Mouse (Mus musculus): ENCODE measurements around the gene Wdr1.

GRCm38 (mm10) chr5:38509568-38509967 is 53.5 kb downstream of the Wdr1 start:
- TF ChIP-seq POLR2A (IDR thresholded peaks at IDR 0.05; ENCODE audit: borderline replicate concordance, insufficient read depth, low read length), result no peak
- TF ChIP-seq CTCF (IDR thresholded peaks at IDR 0.05; ENCODE audit: borderline replicate concordance, insufficient read depth, low read depth, low read length), result no peak

Data from cerebellum, adult 2 months (tissue).